Mouse (Mus musculus): ENCODE measurements around the gene Dab2.

Gene Dab2

DNA sequence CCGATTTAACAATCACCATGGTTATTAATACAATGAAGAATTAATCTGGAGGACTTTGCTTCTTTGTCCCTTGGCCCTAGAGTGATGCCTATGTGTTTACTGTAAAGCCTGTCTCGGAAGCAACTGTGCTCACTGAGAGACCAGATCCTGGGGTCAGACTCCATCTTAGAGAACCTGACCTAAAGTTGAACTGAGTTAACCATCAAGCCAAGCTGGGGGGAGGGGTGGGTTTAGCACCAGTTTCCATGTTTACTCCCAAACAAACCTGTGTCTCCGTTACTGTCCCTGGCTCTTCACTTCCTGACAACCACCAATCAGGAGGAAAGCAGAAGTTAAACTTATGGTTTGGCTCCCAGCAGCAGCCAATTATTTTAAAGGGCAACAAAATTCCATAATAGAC lies 184.0 kb downstream of the Dab2 start:
- DNase-seq: no peak
